Mouse (Mus musculus) liver, embryonic 14.5 days (tissue): ENCODE measurements around the gene Bphl. TPM values are rescaled to one million over a fixed set of nuclear protein-coding genes. Genes with fewer than 3 reads are reported as not detected.

ENCODE experiments used
- ATAC-seq: fragments of 200-750 bp; cut with Nextera tagmentation; 2 replicates; pipeline ENCODE4 v1.8.0; 2017; ENCODE audit warnings: moderate number of reproducible peaks, mild to moderate bottlenecking, moderate library complexity; ENCODE audit not compliant: insufficient read depth
- DNase-seq, 3 experiments: peaks; one replicate each; pipeline ENCODE4 v3.0.0-alpha.2; 2012 to 2013; ENCODE audit warnings: low read depth in 3 of 3, low spot score in 3 of 3
- H3K27ac ChIP-seq: fragments of 300-500 bp; sonication (generic); 2 replicates; pipeline ENCODE4 v1.5.1; 2014; ENCODE audit warnings: moderate library complexity, mild to moderate bottlenecking, control low read depth, inconsistent platforms
- H3K27me3 ChIP-seq: fragments of 300-500 bp; sonication (generic); 2 replicates; pipeline ENCODE4 v1.6.1; 2014; ENCODE audit warnings: mild to moderate bottlenecking, low read length, moderate library complexity; ENCODE audit not compliant: control insufficient read depth, insufficient read depth
- H3K36me3 ChIP-seq: fragments of 300-500 bp; sonication (generic); replicated peaks from 2 replicates; pipeline ENCODE4 v1.6.1; 2014; ENCODE audit warnings: low read depth; ENCODE audit not compliant: control insufficient read depth, insufficient read depth
- H3K4me1 ChIP-seq, 2 experiments: fragments of 200-500 bp in 1 of 2; fragments of 300-500 bp in 1 of 2; sonication (generic) in 1 of 2; replicated peaks; 2 replicates each; pipeline ENCODE4 v1.6.1; 2012 to 2014; ENCODE audit warnings: antibody characterized with exemption in 1 of 2, inconsistent platforms in 1 of 2, low read length in 1 of 2; ENCODE audit not compliant: control insufficient read depth in 2 of 2, insufficient read depth in 2 of 2
- H3K4me2 ChIP-seq: fragments of 300-500 bp; sonication (generic); 2 replicates; pipeline ENCODE4 v1.6.1; 2014; ENCODE audit warnings: low read depth, mild to moderate bottlenecking, control low read depth, moderate library complexity
- H3K4me3 ChIP-seq, 2 experiments: fragments of 200-500 bp in 1 of 2; fragments of 300-500 bp in 1 of 2; sonication (generic) in 1 of 2; 2 replicates each; pipeline ENCODE4 v1.5.1; 2012 to 2014; ENCODE audit warnings: low read depth in 2 of 2, low read length in 2 of 2, mild to moderate bottlenecking in 2 of 2, control low read depth in 1 of 2, inconsistent platforms in 1 of 2, moderate library complexity in 1 of 2; ENCODE audit not compliant: insufficient read depth in 1 of 2
- H3K9ac ChIP-seq: fragments of 300-500 bp; sonication (generic); replicated peaks from 2 replicates; pipeline ENCODE4 v1.6.1; 2014; ENCODE audit warnings: mild to moderate bottlenecking, control low read depth, moderate library complexity
- H3K9me3 ChIP-seq: fragments of 300-500 bp; sonication (generic); 2 replicates; pipeline ENCODE4 v1.6.1; 2016; ENCODE audit warnings: low read length, mixed read lengths; ENCODE audit not compliant: control insufficient read depth
- CTCF ChIP-seq: IDR thresholded peaks from 2 replicates; pipeline ENCODE4 v1.5.1; 2016; ENCODE audit warnings: antibody characterized with exemption, low read depth, control low read depth
- EP300 ChIP-seq: IDR thresholded peaks from 2 replicates; pipeline ENCODE4 v1.6.1; 2016; ENCODE audit warnings: antibody characterized with exemption, low read depth
- WGBS: fragments of 180-500 bp; shearing (Covaris S2); extraction: QIAGEN DNeasy Blood & Tissue Kit; methylation state at CpG from one replicate; pipeline ENCODE4 v1.1.7; 2014; ENCODE audit not compliant: insufficient replicate concordance; 5-methylcytosine and 5-hydroxymethylcytosine counted together
- polyA plus RNA-seq, 2 experiments: library from polyadenylated mRNA; depleted of rRNA in 1 of 2; stranded (reverse) in 1 of 2; unstranded in 1 of 2; fragments of >200 nt; fragmentation: Nextera tagmentation in 1 of 2; extraction: Ambion mirVana in 1 of 2; gene quantifications; 2 replicates each; pipeline versions ENCODE4 v1.2.1 to v1.2.3; 2012 to 2014

Bphl gene
- polyA plus RNA-seq, 2 experiments = 21.9 to 36.6 TPM

- no peak for ATAC-seq
- no peak overlapping the region for H3K4me3 ChIP-seq
- TF ChIP-seq EP300 = no peak
- no peak for TF ChIP-seq CTCF
- H3K9ac ChIP-seq = no peak overlapping the region
- peaks cover 0 to 7% of the 10 kb centered on the region in 2 experiments; a peak in 2 of 4 replicates for H3K4me1 ChIP-seq
- no peak overlapping the region for H3K27ac ChIP-seq
- WGBS = 62% methylated on average over 5 of the region's 5 CpGs
- H3K4me2 ChIP-seq = no peak overlapping the region
- H3K27me3 ChIP-seq = no peaks in the 10 kb centered on the region
- DNase-seq = no peak
- no peaks in the 10 kb centered on the region for H3K9me3 ChIP-seq
- H3K36me3 ChIP-seq = no peaks in the 10 kb centered on the region
These were observed 73.6 kb downstream of the Bphl start for GRCm38 (mm10) chr13:34111019-34111418.

GRCm38 (mm10) chr13:34111878-34112277 is 74.5 kb downstream of the Bphl start:
- no peak for ATAC-seq
- no peaks in the 10 kb centered on the region for H3K27me3 ChIP-seq
- no peak overlapping the region for H3K9ac ChIP-seq
- H3K36me3 ChIP-seq = no peaks in the 10 kb centered on the region
- 66% methylated on average over 3 of the region's 3 CpGs for WGBS
- no peak overlapping the region for H3K4me2 ChIP-seq
- no peaks in the 10 kb centered on the region for H3K9me3 ChIP-seq
- no peak for DNase-seq
- no peak overlapping the region for H3K4me3 ChIP-seq
- H3K27ac ChIP-seq = no peak overlapping the region
- TF ChIP-seq EP300 (no peak), CTCF (no peak)
- H3K4me1 ChIP-seq = peaks cover 3 to 15% of the 10 kb centered on the region in 2 experiments

- Histone ChIP-seq H3K4me3 (no peak overlapping the region), H3K9me3 (no peaks in the 10 kb centered on the region), H3K4me2 (no peak overlapping the region), H3K36me3 (no peaks in the 10 kb centered on the region), H3K4me1 (peaks cover 3 to 14% of the 10 kb centered on the region in 2 experiments), H3K27me3 (no peaks in the 10 kb centered on the region), H3K27ac (no peak overlapping the region), H3K9ac (no peak overlapping the region)
- no peak for DNase-seq
- ATAC-seq = no peak
- TF ChIP-seq EP300 (no peak), CTCF (no peak)
- 66% methylated on average over 5 of the region's 5 CpGs for WGBS
These were observed 75.1 kb downstream of the Bphl start for GRCm38 (mm10) chr13:34112369-34113081.

DNA sequence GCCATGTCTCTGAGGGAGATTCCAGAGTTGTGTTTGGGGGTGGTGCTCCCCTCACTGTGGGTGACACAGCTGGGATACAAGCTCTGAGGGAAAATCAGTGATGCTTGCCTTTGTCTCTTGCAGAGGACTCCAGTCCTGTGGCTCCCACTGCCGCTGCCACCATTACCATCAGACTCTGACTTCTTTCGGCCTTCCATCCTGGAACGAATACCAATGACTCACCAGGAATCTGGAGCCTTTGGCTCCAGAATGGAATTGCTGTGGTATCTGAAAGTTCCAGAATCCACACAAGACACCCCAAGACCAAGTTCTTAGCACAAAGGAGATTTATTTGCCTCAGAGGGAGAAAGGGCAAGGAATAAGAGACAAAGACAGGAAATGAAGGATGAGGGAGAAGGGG is 75.7 kb downstream of the Bphl start:
- 78% methylated on average over 3 of the region's 3 CpGs for WGBS
- no peak overlapping the region for H3K27ac ChIP-seq

GRCm38 (mm10) chr13:34114654-34115053 is 77.3 kb downstream of the Bphl start:
- WGBS = 43% methylated on average over 4 of the region's 4 CpGs
- Histone ChIP-seq H3K9me3 (no peaks in the 10 kb centered on the region), H3K9ac (no peak overlapping the region), H3K4me1 (peaks cover 3 to 24% of the 10 kb centered on the region in 2 experiments), H3K4me2 (no peak overlapping the region), H3K36me3 (no peaks in the 10 kb centered on the region), H3K4me3 (no peak overlapping the region), H3K27me3 (no peaks in the 10 kb centered on the region), H3K27ac (no peak overlapping the region)
- DNase-seq (no peak), ATAC-seq (no peak)
- TF ChIP-seq EP300 (no peak), CTCF (no peak)

More for the DNA sequence above, 75.7 kb downstream of the Bphl start:
- Histone ChIP-seq H3K4me1 (peaks cover 3 to 14% of the 10 kb centered on the region in 2 experiments), H3K4me3 (no peak overlapping the region), H3K9me3 (no peaks in the 10 kb centered on the region), H3K36me3 (no peaks in the 10 kb centered on the region), H3K27me3 (no peaks in the 10 kb centered on the region), H3K9ac (no peak overlapping the region), H3K4me2 (no peak overlapping the region)
- ATAC-seq (no peak), DNase-seq (no peak)
- TF ChIP-seq CTCF = no peak
- TF ChIP-seq EP300 = no peak
